Mouse (Mus musculus) testis, postnatal 10 days (tissue): ENCODE results near the gene Rgl2.

Source experiments
- DNase-seq: peaks from one replicate; pipeline ENCODE4 v3.0.0; 2021; ENCODE audit warnings: low spot score

Gene Rgl2

GRCm38 (mm10) chr17:33973572-33973971 lies 44.2 kb downstream of the Rgl2 start:
- no peak for DNase-seq

- no peak for DNase-seq
Observed at GRCm38 (mm10) chr17:33977861-33978557, 48.7 kb downstream of the Rgl2 start.

- DNase-seq, result peak; percentile 52
Observed at GRCm38 (mm10) chr17:33978631-33979031, 49.3 kb downstream of the Rgl2 start.

GRCm38 (mm10) chr17:33979512-33980050 lies 50.2 kb downstream of the Rgl2 start:
- DNase-seq, result no peak

- no peak for DNase-seq
Observed at GRCm38 (mm10) chr17:33980181-33981035, 51.1 kb downstream of the Rgl2 start.

- DNase-seq, result peak; percentile 86
Observed at GRCm38 (mm10) chr17:33981192-33981909, 52.0 kb downstream of the Rgl2 start.

GRCm38 (mm10) chr17:33982136-33982535 lies 52.8 kb downstream of the Rgl2 start:
- peak; percentile 79 for DNase-seq
